Mouse (Mus musculus) CH12.LX (cell line): ENCODE results near the gene Cdyl. TPM values are rescaled to one million over a fixed set of nuclear protein-coding genes. Genes with fewer than 3 reads are reported as not detected.

Source experiments
- DNase-seq: peaks from one replicate; pipeline ENCODE4 v3.0.0-alpha.2; 2013; ENCODE audit errors: extremely low read depth
- H3K27ac ChIP-seq: 2 replicates; pipeline ENCODE4 v1.5.1; 2012; ENCODE audit warnings: low read depth, mild to moderate bottlenecking, control low read depth, moderate library complexity; ENCODE audit not compliant: insufficient read depth
- H3K27me3 ChIP-seq: replicated peaks from 2 replicates; pipeline ENCODE3; 2012; ENCODE audit warnings: inconsistent platforms
- H3K36me3 ChIP-seq, 2 experiments: replicated peaks in 1 of 2; 2 replicates each; pipeline versions ENCODE3 to v1.6.1; 2012; ENCODE audit warnings: inconsistent platforms in 1 of 2, low read length in 1 of 2, mild to moderate bottlenecking in 1 of 2, mixed read lengths in 1 of 2, moderate library complexity in 1 of 2; ENCODE audit not compliant: control insufficient read depth in 1 of 2, insufficient read depth in 1 of 2
- H3K4me1 ChIP-seq, 2 experiments: 2 replicates each; pipeline ENCODE4 v1.6.1; 2012; ENCODE audit warnings: inconsistent platforms in 1 of 2, moderate library complexity in 1 of 2; ENCODE audit not compliant: insufficient read depth in 2 of 2, control insufficient read depth in 1 of 2
- H3K4me2 ChIP-seq: 2 replicates; pipeline ENCODE4 v1.6.1; 2012; ENCODE audit warnings: low read depth, mild to moderate bottlenecking, control low read depth; ENCODE audit not compliant: poor library complexity, insufficient read depth, severe bottlenecking
- H3K4me3 ChIP-seq, 3 experiments: fragments of 150-350 bp in 1 of 3; sonication (generic) in 1 of 3; replicated peaks in 1 of 3; 2 replicates each; pipeline versions ENCODE3 to v1.5.1; 2011 to 2012; ENCODE audit warnings: low read depth in 2 of 3, low read length in 2 of 3, mild to moderate bottlenecking in 2 of 3, moderate library complexity in 2 of 3, control low read depth in 1 of 3, improper control_type of control experiment in 1 of 3, inconsistent platforms in 1 of 3, mixed read lengths in 1 of 3; ENCODE audit not compliant: poor library complexity in 1 of 3
- H3K79me2 ChIP-seq: replicated peaks from 2 replicates; pipeline ENCODE4 v1.6.1; 2012; ENCODE audit warnings: mild to moderate bottlenecking, moderate library complexity; ENCODE audit not compliant: control insufficient read depth, poor library complexity, insufficient read depth, severe bottlenecking; ENCODE audit errors: extremely low read depth
- H3K9ac ChIP-seq: 2 replicates; pipeline ENCODE4 v1.6.1; 2012; ENCODE audit warnings: low read depth, mild to moderate bottlenecking, control low read depth, moderate library complexity; ENCODE audit not compliant: insufficient read depth
- H3K9me3 ChIP-seq: replicated peaks from 2 replicates; pipeline ENCODE3; 2012; ENCODE audit warnings: low read length, inconsistent platforms, mixed read lengths
- CHD2 ChIP-seq: IDR thresholded peaks from 2 replicates; pipeline ENCODE4 v1.6.1; 2011; ENCODE audit warnings: low read length, improper control_type of control experiment
- CTCF ChIP-seq, 2 experiments: IDR thresholded peaks in 1 of 2; conservative IDR thresholded peaks in 1 of 2; 2 replicates each; pipeline ENCODE4 v1.5.1; 2011 to 2012; ENCODE audit warnings: low read depth in 2 of 2, low read length in 2 of 2, improper control_type of control experiment in 1 of 2, inconsistent platforms in 1 of 2, mild to moderate bottlenecking in 1 of 2, moderate library complexity in 1 of 2
- E2F4 ChIP-seq: IDR thresholded peaks from 2 replicates; pipeline ENCODE4 v1.6.1; 2011; ENCODE audit warnings: low read depth, low read length, improper control_type of control experiment; ENCODE audit not compliant: insufficient replicate concordance
- ELF1 ChIP-seq: IDR thresholded peaks from 2 replicates; pipeline ENCODE4 v1.6.1; 2014; ENCODE audit warnings: low read depth, mild to moderate bottlenecking, inconsistent platforms, low read length, improper control_type of control experiment
- EP300 ChIP-seq: IDR thresholded peaks from 2 replicates; pipeline ENCODE4 v1.6.1; 2011; ENCODE audit warnings: low read length, improper control_type of control experiment
- ETS1 ChIP-seq: conservative IDR thresholded peaks from 2 replicates; pipeline ENCODE4 v1.6.1; 2012; ENCODE audit warnings: low read depth, mild to moderate bottlenecking, inconsistent platforms, low read length, improper control_type of control experiment, moderate library complexity
- GABPA ChIP-seq: IDR thresholded peaks from 2 replicates; pipeline ENCODE4 v1.6.1; 2012; ENCODE audit warnings: low read depth, low read length, improper control_type of control experiment, inconsistent platforms; ENCODE audit not compliant: insufficient replicate concordance
- HCFC1 ChIP-seq: IDR thresholded peaks from 2 replicates; pipeline ENCODE4 v1.6.1; 2012; ENCODE audit warnings: low read depth, mild to moderate bottlenecking, inconsistent platforms, low read length, improper control_type of control experiment
- IRF4 ChIP-seq: IDR thresholded peaks from 2 replicates; pipeline ENCODE4 v1.6.1; 2014; ENCODE audit warnings: low read depth, mild to moderate bottlenecking, inconsistent platforms, low read length, improper control_type of control experiment
- JUND ChIP-seq: conservative IDR thresholded peaks from 2 replicates; pipeline ENCODE4 v1.6.1; 2011; ENCODE audit warnings: low read depth, low read length, improper control_type of control experiment
- KAT2A ChIP-seq: IDR thresholded peaks from 2 replicates; pipeline ENCODE4 v1.6.1; 2012; ENCODE audit warnings: low read length, improper control_type of control experiment, inconsistent platforms; ENCODE audit not compliant: insufficient replicate concordance
- MAX ChIP-seq: IDR thresholded peaks from 2 replicates; pipeline ENCODE4 v1.6.1; 2011; ENCODE audit warnings: low read length, improper control_type of control experiment
- MXI1 ChIP-seq: IDR thresholded peaks from 2 replicates; pipeline ENCODE4 v1.6.1; 2011; ENCODE audit warnings: mild to moderate bottlenecking, low read depth, low read length, improper control_type of control experiment
- MYC ChIP-seq: IDR thresholded peaks from 2 replicates; pipeline ENCODE4 v1.6.1; 2011; ENCODE audit warnings: low read depth, mild to moderate bottlenecking, improper control_type of control experiment, low read length
- NELFE ChIP-seq: IDR thresholded peaks from 2 replicates; pipeline ENCODE4 v1.6.1; 2011; ENCODE audit warnings: low read depth, low read length, improper control_type of control experiment
- NRF1 ChIP-seq: IDR thresholded peaks from 2 replicates; pipeline ENCODE4 v1.6.1; 2014; ENCODE audit warnings: low read depth, mild to moderate bottlenecking, inconsistent platforms, low read length, improper control_type of control experiment, moderate library complexity
- POLR2A ChIP-seq: IDR thresholded peaks from 2 replicates; pipeline ENCODE4 v1.6.1; 2011; ENCODE audit warnings: low read depth, mild to moderate bottlenecking, improper control_type of control experiment, low read length
- SIN3A ChIP-seq: IDR thresholded peaks from 2 replicates; pipeline ENCODE4 v1.6.1; 2012; ENCODE audit warnings: low read length, improper control_type of control experiment, inconsistent platforms
- SMC3 ChIP-seq: IDR thresholded peaks from 2 replicates; pipeline ENCODE4 v1.6.1; 2011; ENCODE audit warnings: low read depth, low read length, improper control_type of control experiment
- TBP ChIP-seq: conservative IDR thresholded peaks from 2 replicates; pipeline ENCODE4 v1.6.1; 2011; ENCODE audit warnings: low read depth, low read length, improper control_type of control experiment
- TCF12 ChIP-seq: IDR thresholded peaks from 2 replicates; pipeline ENCODE4 v1.6.1; 2014; ENCODE audit warnings: low read depth, mild to moderate bottlenecking, inconsistent platforms, low read length, improper control_type of control experiment
- UBTF ChIP-seq: IDR thresholded peaks from 2 replicates; pipeline ENCODE4 v1.6.1; 2012; ENCODE audit warnings: low read depth, mild to moderate bottlenecking, inconsistent platforms, low read length, improper control_type of control experiment, moderate library complexity
- USF2 ChIP-seq: conservative IDR thresholded peaks from 2 replicates; pipeline ENCODE4 v1.6.1; 2011; ENCODE audit warnings: low read depth, low read length, improper control_type of control experiment
- ZKSCAN1 ChIP-seq: IDR thresholded peaks from 2 replicates; pipeline ENCODE4 v1.6.1; 2012; ENCODE audit warnings: low read depth, inconsistent platforms, low read length, improper control_type of control experiment, borderline replicate concordance
- ZMIZ1 ChIP-seq: IDR thresholded peaks from 2 replicates; pipeline ENCODE4 v1.6.1; 2012; ENCODE audit warnings: low read depth, mild to moderate bottlenecking, inconsistent platforms, low read length, improper control_type of control experiment
- dilution Hi-C: fragments of 300-500 bp; cut with MboI; formaldehyde crosslinking; loops from 2 replicates; pipeline ENCODE4 v1.14.3; 2020; ENCODE audit warnings: low sequenced_read_pairs; ENCODE audit not compliant: extremely low pct_unique_long_range_greater_than_20kb, extremely low pct_ligation_motif_present
- in situ Hi-C: fragments of 300-500 bp; cut with MboI; formaldehyde crosslinking; loops from 3 replicates; pipeline ENCODE4 v1.14.3; 2019; ENCODE audit warnings: low sequenced_read_pairs, low pct_ligation_motif_present, low pct_unique_long_range_greater_than_20kb, mixed read lengths
- polyA plus RNA-seq: library from polyadenylated mRNA; unstranded; fragments of >175 nt; gene quantifications from 2 replicates; pipeline ENCODE4 v1.2.1, GENCODE M21; 2012; ENCODE audit warnings: low read depth; ENCODE audit not compliant: insufficient read length
- total RNA-seq, 2 experiments: library from RNA; depleted of rRNA; stranded (reverse); fragments of 300-350 nt in 1 of 2; fragments of >200 nt in 1 of 2; gene quantifications; 2 replicates each; pipeline ENCODE4 v1.2.3; 2012 to 2014

Cdyl gene
- total and polyA plus RNA-seq, 3 experiments: 5.7 to 9.1 (median 8.3) TPM

DNA sequence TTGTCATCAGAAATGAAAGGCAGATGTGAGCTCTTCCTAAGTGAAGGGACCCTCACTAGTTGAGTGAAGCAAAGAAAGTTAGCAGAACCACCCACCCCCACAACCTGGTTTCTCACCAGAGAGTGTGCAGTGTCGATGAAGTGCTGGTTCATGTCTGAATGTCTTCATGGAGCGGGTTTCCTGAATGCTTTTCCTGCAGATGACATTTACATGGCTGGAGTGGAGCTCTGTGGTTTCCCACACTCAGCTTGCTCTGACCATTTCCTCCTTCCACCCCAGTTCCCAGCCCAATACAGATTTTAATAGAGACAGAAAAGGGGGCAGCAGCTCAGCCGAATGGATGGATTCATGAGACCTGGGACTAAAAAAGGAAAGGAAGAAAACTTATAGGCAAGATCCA lies 233.2 kb downstream of the Cdyl start:
- TF ChIP-seq SMC3: no peak
- no peak for TF ChIP-seq EP300
- no peak for TF ChIP-seq HCFC1
- no peak for TF ChIP-seq IRF4
- no peak for TF ChIP-seq CHD2
- TF ChIP-seq MAX: no peak
- TF ChIP-seq USF2: no peak
- no peak for TF ChIP-seq ZMIZ1
- no peak for TF ChIP-seq CTCF (conservative IDR thresholded peaks at IDR 0.05 in 1 of 2, IDR thresholded peaks at IDR 0.05 in 1 of 2; ENCODE audit: low read depth in 2 of 2, low read length in 2 of 2)
- no peak for TF ChIP-seq NRF1
- no peak for TF ChIP-seq KAT2A
- in situ Hi-C loops: no loop called here
- Histone ChIP-seq H3K4me3 (no peak overlapping the region), H3K27ac (no peak overlapping the region), H3K9me3 (peaks cover 3% of the 10 kb centered on the region), H3K36me3 (peaks cover 12 to 22% of the 10 kb centered on the region in 2 experiments), H3K9ac (no peak overlapping the region), H3K4me1 (peaks cover 0 to 8% of the 10 kb centered on the region in 2 experiments; a peak in 1 of 4 replicates), H3K79me2 (no peaks in the 10 kb centered on the region), H3K4me2 (no peak overlapping the region), H3K27me3 (no peaks in the 10 kb centered on the region)
- dilution Hi-C loops: no loop called here
- no peak for DNase-seq

DNA sequence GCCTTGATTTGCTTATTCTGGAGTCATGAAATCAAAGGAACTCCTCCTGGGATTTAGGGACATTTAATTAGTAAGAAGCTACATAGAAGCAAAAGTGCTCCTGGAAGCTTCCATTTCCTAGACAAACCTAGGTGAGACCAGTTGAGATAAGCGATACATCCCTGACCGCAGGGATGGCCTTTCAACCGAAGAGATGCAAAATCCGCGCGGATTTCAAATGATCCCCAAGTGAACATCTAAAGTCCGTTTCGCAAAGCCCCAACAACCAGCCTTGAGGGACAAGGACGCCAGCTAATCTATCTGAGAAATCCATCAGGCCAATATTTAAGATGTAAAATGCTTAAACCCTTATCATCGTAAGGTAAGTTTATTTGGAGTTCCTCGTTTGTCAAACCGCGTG lies 245.7 kb downstream of the Cdyl start:
- Histone ChIP-seq H3K36me3 (peaks cover 0 to 31% of the 10 kb centered on the region in 2 experiments), H3K9ac (peak overlapping the region; percentile 54), H3K27me3 (no peaks in the 10 kb centered on the region), H3K4me2 (peak overlapping the region; percentile 85; the same call in 1 of the 2 replicates), H3K4me1 (peaks cover 6 to 9% of the 10 kb centered on the region in 2 experiments), H3K9me3 (no peaks in the 10 kb centered on the region), H3K79me2 (no peaks in the 10 kb centered on the region), H3K4me3 (peak overlapping the region; percentile 58 to 76 (median 76)), H3K27ac (no peak overlapping the region)
- TF ChIP-seq KAT2A (no peak), GABPA (no peak), E2F4 (0 out of 2 replicates have a peak, but pooled peaks have one; percentile 52)
- in situ Hi-C loops (no loop called here), dilution Hi-C loops (no loop called here)
- peak; percentile 45 for DNase-seq

DNA sequence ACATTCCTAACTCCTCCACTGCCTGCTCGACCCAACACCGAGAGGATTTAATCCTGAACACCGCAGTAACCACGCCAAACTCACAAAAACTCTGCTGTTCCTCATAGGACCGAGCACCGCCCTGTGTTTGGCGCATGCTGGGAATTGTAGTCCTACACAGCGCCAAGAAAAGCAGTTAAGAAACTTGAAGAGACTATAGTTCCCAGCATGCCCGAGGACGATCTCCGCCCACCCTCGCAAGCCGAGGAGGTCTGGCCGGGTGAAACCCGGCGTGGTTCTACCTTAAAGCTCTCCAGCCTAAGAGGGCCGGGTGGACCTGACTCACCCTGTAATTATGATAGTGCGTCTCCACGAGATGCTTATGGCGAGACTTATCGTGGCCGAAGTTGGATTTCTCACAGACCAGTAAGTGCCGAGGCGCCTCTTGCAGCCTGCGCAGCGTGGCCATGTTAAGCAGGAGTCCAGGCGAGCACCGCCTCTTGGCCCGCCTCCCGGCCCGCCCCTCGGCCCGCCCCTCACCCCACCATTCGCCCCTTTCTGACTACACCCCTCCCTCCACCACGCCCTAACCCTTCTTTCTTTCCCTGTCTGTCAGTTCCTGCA lies 246.3 kb downstream of the Cdyl start, which contains the start of gene Rpp40:
Rpp40 (minus strand) TSS at position 481 of the 603 bp plus-strand sequence.
- TF ChIP-seq GABPA (peak; percentile 73; the same call in 1 of the 2 replicates), JUND (no peak), NRF1 (peak; percentile 61; the same call in 1 of the 2 replicates), ZKSCAN1 (no peak), MXI1 (peak; percentile 97), TCF12 (peak; percentile 45), UBTF (no peak), POLR2A (peak; percentile 59), TBP (0 out of 2 replicates have a peak, but pooled peaks have one; percentile 29), SIN3A (peak; percentile 88; the same call in 1 of the 2 replicates), MAX (peak; percentile 54; the same call in 1 of the 2 replicates), HCFC1 (peak; percentile 96), ETS1 (no peak), NELFE (peak; percentile 70), KAT2A (peak; percentile 95), ELF1 (peak; percentile 84), MYC (peak; percentile 75), CHD2 (no peak; the same call in 1 of the 2 replicates)
- Histone ChIP-seq H3K36me3 (peaks cover 0 to 28% of the 10 kb centered on the region in 2 experiments), H3K27ac (no peak within 1 kb of the TSS), H3K4me1 (peaks cover 6 to 9% of the 10 kb centered on the region in 2 experiments), H3K9me3 (no peaks in the 10 kb centered on the region), H3K9ac (peak within 1 kb of the TSS; percentile 54), H3K27me3 (no peaks in the 10 kb centered on the region), H3K4me3 (peak within 1 kb of the TSS; percentile 58 to 76 (median 76)), H3K4me2 (peak within 1 kb of the TSS; percentile 85), H3K79me2 (no peaks in the 10 kb centered on the region)
- in situ Hi-C loops: no loop called here
- peak; percentile 95 for DNase-seq
- dilution Hi-C loops: no loop called here
